Mouse (Mus musculus): Measurements from ENCODE around the gene Apol9a. TPM values are rescaled to one million over a fixed set of nuclear protein-coding genes. Genes with fewer than 3 reads are reported as not detected.
"Not testable (repeated sequence)": the region's sequence is repeated elsewhere in the genome, so short reads cannot be mapped to it uniquely, and the experiment has no call there.

The Apol9a gene
- not detected in 2 replicates for total RNA-seq (2012; rRNA removed)
- polyA plus RNA-seq (2012; ENCODE audit: insufficient read depth in 1 of 2, insufficient read length in 2 of 2, low read depth in 1 of 2, low replicate concordance in 2 of 2, missing spikeins in 1 of 2), result not detected

DNA sequence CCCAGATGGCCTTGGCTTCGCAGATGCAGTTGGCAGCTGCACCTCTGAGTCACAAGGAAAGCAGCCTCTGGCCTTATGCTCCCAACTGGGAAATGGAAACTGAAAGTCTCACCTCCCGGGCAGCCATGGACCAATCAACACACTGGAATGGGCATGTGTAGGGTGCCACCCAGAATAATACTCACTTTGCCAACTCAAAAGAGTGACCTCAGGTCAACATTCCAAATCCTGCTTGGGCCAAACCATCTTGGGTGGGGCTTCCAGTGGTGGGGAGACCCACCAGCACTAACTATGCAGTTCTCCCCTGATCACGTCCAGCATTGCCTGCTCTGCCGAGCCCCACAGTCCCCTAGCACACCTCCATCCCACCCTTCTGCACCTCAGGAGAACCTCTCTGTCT lies at the start of gene Apol9a:
Gene Apol9a (minus strand): TSS at position 101 of the 400 bp plus-strand sequence.
- H3K4me3 ChIP-seq (ENCODE audit: control insufficient read depth in 1 of 2, insufficient read depth in 1 of 2, low read depth in 2 of 2, low read length in 2 of 2); H3K9ac ChIP-seq (ENCODE audit: control insufficient read depth, low read depth, low read length, poor library complexity, severe bottlenecking); H3K36me3 ChIP-seq (ENCODE audit: control insufficient read depth in 1 of 2, insufficient read depth in 2 of 2, low read length in 2 of 2); H3K27ac ChIP-seq (ENCODE audit: control insufficient read depth, low read depth, low read length); H3K4me1 ChIP-seq (ENCODE audit: control insufficient read depth in 1 of 2, insufficient read depth in 2 of 2, low read length in 2 of 2); DNase-seq (ENCODE audit: low read depth, low spot score); H3K9me3 ChIP-seq (replicated peaks; ENCODE audit: insufficient read depth, low read length); H3K27me3 ChIP-seq (ENCODE audit: control insufficient read depth in 1 of 2, insufficient read depth in 2 of 2, low read length in 2 of 2); H3K79me2 ChIP-seq (ENCODE audit: control insufficient read depth, insufficient read depth, low read length, poor library complexity): not testable (repeated sequence)

DNA sequence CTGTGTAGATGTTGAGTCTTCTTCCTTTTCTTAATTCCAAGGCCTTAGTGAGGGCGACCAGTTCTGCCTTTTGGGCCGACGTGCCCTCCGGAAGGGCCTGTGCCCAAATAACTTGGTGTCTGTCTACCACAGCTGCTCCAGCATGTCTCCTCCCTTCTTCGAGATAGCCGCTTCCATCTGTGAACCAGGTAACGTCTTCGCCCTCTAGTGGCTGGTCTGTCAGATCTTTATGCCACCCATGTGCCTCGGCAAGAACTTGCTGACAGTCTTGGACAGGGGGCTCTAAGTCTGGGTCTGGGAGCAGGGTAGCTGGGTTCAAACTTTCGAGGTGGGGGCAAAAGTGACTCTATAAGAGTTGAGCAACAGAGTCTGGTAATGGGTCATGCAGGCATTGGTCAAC lies 39.0 kb upstream of the Apol9a start:
- not testable (repeated sequence) for H3K79me2 ChIP-seq (ENCODE audit: control insufficient read depth, insufficient read depth, low read length, poor library complexity); H3K4me3 ChIP-seq (ENCODE audit: control insufficient read depth in 1 of 2, insufficient read depth in 1 of 2, low read depth in 2 of 2, low read length in 2 of 2); H3K27me3 ChIP-seq (ENCODE audit: control insufficient read depth in 1 of 2, insufficient read depth in 2 of 2, low read length in 2 of 2); H3K9me3 ChIP-seq (replicated peaks; ENCODE audit: insufficient read depth, low read length); H3K9ac ChIP-seq (ENCODE audit: control insufficient read depth, low read depth, low read length, poor library complexity, severe bottlenecking); H3K27ac ChIP-seq (ENCODE audit: control insufficient read depth, low read depth, low read length); H3K36me3 ChIP-seq (ENCODE audit: control insufficient read depth in 1 of 2, insufficient read depth in 2 of 2, low read length in 2 of 2); H3K4me1 ChIP-seq (ENCODE audit: control insufficient read depth in 1 of 2, insufficient read depth in 2 of 2, low read length in 2 of 2)
- DNase-seq (ENCODE audit: low read depth, low spot score), result peak; percentile 16
- peak in 2 of 3 experiments; percentile 29 to 36; a peak in 4 of 6 replicates for TF ChIP-seq CTCF (IDR thresholded peaks at IDR 0.05 in 2 of 3, conservative IDR thresholded peaks at IDR 0.05 in 1 of 3; ENCODE audit: control insufficient read depth in 1 of 3, insufficient read depth in 1 of 3, low read depth in 2 of 3, low read length in 3 of 3, poor library complexity in 1 of 3, severe bottlenecking in 1 of 3)

DNA sequence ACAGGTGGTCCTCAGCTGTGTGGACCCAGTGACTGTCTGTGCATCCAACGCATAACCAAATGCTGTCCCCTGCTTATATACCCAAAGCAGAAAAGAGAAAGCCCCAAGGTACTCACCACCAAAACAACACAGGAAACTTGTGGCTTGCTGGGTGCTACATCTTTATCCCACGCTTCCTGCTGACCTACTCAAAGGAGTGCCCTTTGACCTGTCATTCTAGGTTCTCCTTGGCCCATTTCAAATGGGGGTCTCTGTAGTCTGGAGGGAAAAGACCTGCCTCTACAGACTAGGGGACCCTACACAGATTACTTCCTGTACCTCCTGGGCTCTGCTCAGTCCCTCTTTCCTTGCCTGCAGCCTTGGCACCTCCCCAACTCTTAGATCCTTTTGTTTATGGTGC lies 36.5 kb upstream of the Apol9a start, which contains the start of gene Apol7b:
Gene Apol7b (minus strand): TSS at position 101 of the 400 bp plus-strand sequence.
- H3K79me2 ChIP-seq (ENCODE audit: control insufficient read depth, insufficient read depth, low read length, poor library complexity); H3K36me3 ChIP-seq (ENCODE audit: control insufficient read depth in 1 of 2, insufficient read depth in 2 of 2, low read length in 2 of 2); H3K4me3 ChIP-seq (ENCODE audit: control insufficient read depth in 1 of 2, insufficient read depth in 1 of 2, low read depth in 2 of 2, low read length in 2 of 2); H3K27ac ChIP-seq (ENCODE audit: control insufficient read depth, low read depth, low read length); H3K9ac ChIP-seq (ENCODE audit: control insufficient read depth, low read depth, low read length, poor library complexity, severe bottlenecking); H3K9me3 ChIP-seq (replicated peaks; ENCODE audit: insufficient read depth, low read length); H3K4me1 ChIP-seq (ENCODE audit: control insufficient read depth in 1 of 2, insufficient read depth in 2 of 2, low read length in 2 of 2); H3K27me3 ChIP-seq (ENCODE audit: control insufficient read depth in 1 of 2, insufficient read depth in 2 of 2, low read length in 2 of 2); DNase-seq (ENCODE audit: low read depth, low spot score): not testable (repeated sequence)

DNA sequence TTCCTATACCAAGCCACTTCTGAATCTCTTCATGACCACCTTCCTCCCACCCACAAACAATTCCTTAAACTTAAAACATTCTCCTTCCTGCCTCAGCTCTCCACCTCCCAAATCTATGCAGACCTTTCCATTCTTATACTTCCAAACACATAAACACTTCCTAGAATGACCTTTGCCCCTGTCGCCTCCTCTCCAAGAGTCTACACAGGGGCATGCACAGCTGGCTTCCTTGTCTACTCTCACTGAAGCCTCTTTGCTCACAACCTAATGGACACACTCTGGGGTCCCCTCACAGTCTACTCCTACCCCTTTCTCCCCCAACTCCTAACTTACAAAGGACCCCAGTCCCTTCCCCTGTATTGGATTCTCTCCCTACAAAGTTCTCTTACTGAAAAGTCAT lies 34.7 kb upstream of the Apol9a start:
- not testable (repeated sequence) for H3K4me1 ChIP-seq (ENCODE audit: control insufficient read depth in 1 of 2, insufficient read depth in 2 of 2, low read length in 2 of 2); H3K36me3 ChIP-seq (ENCODE audit: control insufficient read depth in 1 of 2, insufficient read depth in 2 of 2, low read length in 2 of 2); H3K9me3 ChIP-seq (replicated peaks; ENCODE audit: insufficient read depth, low read length); H3K9ac ChIP-seq (ENCODE audit: control insufficient read depth, low read depth, low read length, poor library complexity, severe bottlenecking); DNase-seq (ENCODE audit: low read depth, low spot score); H3K79me2 ChIP-seq (ENCODE audit: control insufficient read depth, insufficient read depth, low read length, poor library complexity); H3K27me3 ChIP-seq (ENCODE audit: control insufficient read depth in 1 of 2, insufficient read depth in 2 of 2, low read length in 2 of 2); H3K27ac ChIP-seq (ENCODE audit: control insufficient read depth, low read depth, low read length); H3K4me3 ChIP-seq (ENCODE audit: control insufficient read depth in 1 of 2, insufficient read depth in 1 of 2, low read depth in 2 of 2, low read length in 2 of 2)

DNA sequence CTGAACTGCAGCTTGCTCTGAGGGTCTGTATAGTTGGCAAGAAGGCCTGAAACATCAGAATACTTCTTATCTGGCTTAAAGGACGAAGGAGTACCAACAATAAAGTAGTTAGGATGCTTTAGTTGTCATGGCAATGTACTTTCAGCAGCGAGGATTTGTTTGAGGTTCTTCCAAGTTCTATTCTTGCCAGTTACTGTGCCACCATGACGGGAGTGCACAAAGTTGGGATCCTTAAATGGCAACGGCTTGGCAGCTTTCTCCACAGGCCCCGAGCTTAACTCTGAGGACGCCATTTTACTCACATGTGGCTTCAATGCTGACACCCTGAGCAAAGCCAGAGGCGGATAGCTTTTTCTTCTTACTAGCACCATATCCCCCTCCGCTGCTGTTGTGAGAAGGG lies 33.8 kb upstream of the Apol9a start:
- not testable (repeated sequence) for H3K36me3 ChIP-seq (ENCODE audit: control insufficient read depth in 1 of 2, insufficient read depth in 2 of 2, low read length in 2 of 2); H3K27ac ChIP-seq (ENCODE audit: control insufficient read depth, low read depth, low read length); H3K79me2 ChIP-seq (ENCODE audit: control insufficient read depth, insufficient read depth, low read length, poor library complexity)

DNA sequence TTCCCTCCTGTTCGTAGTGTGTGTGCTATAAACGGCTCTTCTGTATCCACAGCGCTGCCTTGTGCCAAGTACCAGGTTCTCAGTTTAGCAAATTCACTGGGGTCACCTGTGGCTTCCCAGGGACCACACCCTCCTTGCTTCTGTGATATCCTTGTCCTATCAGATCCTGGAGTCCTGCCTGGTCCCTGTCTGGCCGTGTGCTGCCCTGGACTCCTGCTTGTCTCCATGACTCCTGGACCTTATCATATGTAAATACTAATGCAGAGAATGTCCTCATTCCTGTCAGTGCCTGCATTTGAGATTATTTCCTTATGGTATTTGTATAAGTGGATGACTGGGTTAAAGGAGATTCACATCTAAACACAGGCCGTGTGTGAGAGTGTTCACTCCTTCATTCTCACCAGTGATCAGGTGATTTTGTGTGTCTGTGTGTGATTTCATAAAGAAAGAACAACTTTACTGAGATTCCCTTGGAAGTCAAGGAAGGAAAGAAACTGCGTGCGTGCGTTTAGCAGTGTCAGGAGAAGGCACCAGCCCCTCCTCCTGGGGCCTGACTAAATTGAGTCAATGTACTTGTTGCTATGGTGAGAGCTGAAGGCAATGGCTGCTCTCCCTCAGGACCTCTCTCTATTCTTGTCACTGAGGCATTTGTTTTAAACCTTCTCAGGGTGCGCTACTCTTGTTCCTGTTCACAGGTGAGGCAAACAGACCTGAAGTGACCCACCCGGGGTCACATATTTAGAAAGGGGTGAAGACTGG lies 17.9 kb upstream of the Apol9a start:
- not testable (repeated sequence) for H3K79me2 ChIP-seq (ENCODE audit: control insufficient read depth, insufficient read depth, low read length, poor library complexity); H3K4me3 ChIP-seq (ENCODE audit: control insufficient read depth in 1 of 2, insufficient read depth in 1 of 2, low read depth in 2 of 2, low read length in 2 of 2); H3K9ac ChIP-seq (ENCODE audit: control insufficient read depth, low read depth, low read length, poor library complexity, severe bottlenecking); H3K27me3 ChIP-seq (ENCODE audit: control insufficient read depth in 1 of 2, insufficient read depth in 2 of 2, low read length in 2 of 2); H3K4me1 ChIP-seq (ENCODE audit: control insufficient read depth in 1 of 2, insufficient read depth in 2 of 2, low read length in 2 of 2); H3K36me3 ChIP-seq (ENCODE audit: control insufficient read depth in 1 of 2, insufficient read depth in 2 of 2, low read length in 2 of 2); H3K27ac ChIP-seq (ENCODE audit: control insufficient read depth, low read depth, low read length); H3K9me3 ChIP-seq (replicated peaks; ENCODE audit: insufficient read depth, low read length); DNase-seq (ENCODE audit: low read depth, low spot score)

More for the DNA sequence above, 33.8 kb upstream of the Apol9a start:
- not testable (repeated sequence) for H3K4me3 ChIP-seq (ENCODE audit: control insufficient read depth in 1 of 2, insufficient read depth in 1 of 2, low read depth in 2 of 2, low read length in 2 of 2); DNase-seq (ENCODE audit: low read depth, low spot score); H3K4me1 ChIP-seq (ENCODE audit: control insufficient read depth in 1 of 2, insufficient read depth in 2 of 2, low read length in 2 of 2); H3K9ac ChIP-seq (ENCODE audit: control insufficient read depth, low read depth, low read length, poor library complexity, severe bottlenecking); H3K27me3 ChIP-seq (ENCODE audit: control insufficient read depth in 1 of 2, insufficient read depth in 2 of 2, low read length in 2 of 2); H3K9me3 ChIP-seq (replicated peaks; ENCODE audit: insufficient read depth, low read length)

DNA sequence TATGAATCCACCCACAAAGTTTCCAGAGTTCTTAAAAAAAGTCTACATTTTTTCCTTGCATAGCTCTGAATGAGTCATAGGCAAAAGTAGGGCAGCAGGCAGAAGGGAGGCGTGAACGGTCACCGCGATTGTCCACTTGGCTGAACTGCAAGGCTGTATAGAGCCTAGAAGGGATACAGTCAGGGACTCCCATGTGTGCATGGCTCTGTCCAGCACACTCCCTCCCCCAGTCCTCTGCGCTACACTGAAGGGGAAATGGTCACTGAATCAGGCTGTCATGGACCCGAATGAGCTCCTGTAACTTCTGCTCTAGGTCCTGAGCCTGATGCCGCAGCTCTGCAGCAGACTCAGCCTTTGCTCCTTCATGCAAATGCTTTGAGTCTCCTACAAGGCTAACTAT lies 12.0 kb upstream of the Apol9a start:
- H3K27me3 ChIP-seq (ENCODE audit: control insufficient read depth in 1 of 2, insufficient read depth in 2 of 2, low read length in 2 of 2); H3K9ac ChIP-seq (ENCODE audit: control insufficient read depth, low read depth, low read length, poor library complexity, severe bottlenecking); H3K9me3 ChIP-seq (replicated peaks; ENCODE audit: insufficient read depth, low read length); H3K27ac ChIP-seq (ENCODE audit: control insufficient read depth, low read depth, low read length); DNase-seq (ENCODE audit: low read depth, low spot score); H3K36me3 ChIP-seq (ENCODE audit: control insufficient read depth in 1 of 2, insufficient read depth in 2 of 2, low read length in 2 of 2); H3K4me1 ChIP-seq (ENCODE audit: control insufficient read depth in 1 of 2, insufficient read depth in 2 of 2, low read length in 2 of 2); H3K79me2 ChIP-seq (ENCODE audit: control insufficient read depth, insufficient read depth, low read length, poor library complexity); H3K4me3 ChIP-seq (ENCODE audit: control insufficient read depth in 1 of 2, insufficient read depth in 1 of 2, low read depth in 2 of 2, low read length in 2 of 2): not testable (repeated sequence)
